Mouse (Mus musculus): ENCODE results near the gene Sac3d1. TPM values are rescaled to one million over a fixed set of nuclear protein-coding genes. Genes with fewer than 3 reads are reported as not detected.
"Not testable (repeated sequence)": the region's sequence is repeated elsewhere in the genome, so short reads cannot be mapped to it uniquely, and the experiment has no call there.

The Sac3d1 gene
- polyA plus RNA-seq, 1 experiment from 2014 or later, result 64.5 TPM

DNA sequence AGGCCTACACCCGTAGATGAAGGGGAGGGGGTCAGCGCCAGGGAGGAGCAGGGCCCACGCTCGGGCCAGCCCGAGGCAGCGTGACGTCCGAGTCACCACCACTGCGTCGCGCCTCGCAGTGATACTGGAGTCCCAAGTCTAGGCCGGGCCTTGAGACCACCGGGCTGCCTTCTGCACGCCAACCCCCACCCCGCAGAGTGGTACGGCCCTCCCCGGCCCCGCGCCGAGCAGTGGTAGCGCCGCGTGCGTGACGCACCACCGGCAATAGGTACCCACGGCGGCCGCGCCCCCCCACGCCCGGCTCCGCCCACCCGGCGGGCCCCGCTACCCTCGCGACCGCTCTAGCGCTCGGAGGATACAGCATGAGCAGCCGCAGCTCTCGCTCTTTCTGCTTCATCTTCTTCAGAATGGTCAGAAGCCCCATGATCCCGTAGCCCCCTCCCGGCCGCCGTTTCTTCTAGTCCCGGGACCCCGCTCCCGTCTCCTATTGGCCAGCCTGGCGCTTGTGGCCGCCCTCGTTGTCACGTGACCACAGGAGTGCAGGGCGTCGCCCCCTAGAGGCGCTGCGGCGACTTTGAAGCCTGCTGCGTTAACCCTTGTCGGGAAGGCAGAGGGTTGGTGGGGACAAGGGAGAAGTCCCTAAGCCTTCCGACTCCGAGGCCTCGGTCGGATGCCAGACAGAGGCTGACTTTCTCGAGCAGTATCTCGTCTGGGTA, 22.4 kb upstream of the Sac3d1 start, which contains the start of gene Batf2:
Batf2 (plus strand) TSS at position 306 of the 716 bp plus-strand sequence.
- Histone ChIP-seq H3K27me3 (ENCODE audit: control insufficient read depth, insufficient read depth, low read length) (no peaks in the 10 kb centered on the region), H3K36me3 (ENCODE audit: control insufficient read depth, insufficient read depth, low read length) (no peaks in the 10 kb centered on the region), H3K4me3 (ENCODE audit: low read depth, low read length) (peak within 1 kb of the TSS; percentile 68), H3K9ac (ENCODE audit: low read length) (peak within 1 kb of the TSS; percentile 83), H3K4me1 (replicated peaks; ENCODE audit: control insufficient read depth, insufficient read depth, low read length) (0 out of 2 replicates have a peak, but pooled peaks cover 6% of the 10 kb centered on the region), H3K27ac (ENCODE audit: low read depth, low read length) (peak within 1 kb of the TSS; percentile 97), H3K4me2 (ENCODE audit: low read depth, low read length, severe bottlenecking) (peak within 1 kb of the TSS; percentile 79), H3K9me3 (ENCODE audit: control insufficient read depth, low read length) (no peaks in the 10 kb centered on the region)
- DNase-seq (ENCODE audit: low spot score), result peak; percentile 97
- under 1% methylated on average over 68 of the region's 68 CpGs for WGBS
- peak; percentile 93 for ATAC-seq (replicated peaks; ENCODE audit: low FRiP score)

- 8% methylated on average over 16 of the region's 16 CpGs for WGBS
- Histone ChIP-seq H3K9me3 (ENCODE audit: control insufficient read depth, low read length) (no peaks in the 10 kb centered on the region), H3K4me2 (ENCODE audit: low read depth, low read length, severe bottlenecking) (peak overlapping the region; percentile 79), H3K4me1 (replicated peaks; ENCODE audit: control insufficient read depth, insufficient read depth, low read length) (0 out of 2 replicates have a peak, but pooled peaks cover 6% of the 10 kb centered on the region), H3K4me3 (ENCODE audit: low read depth, low read length) (peak overlapping the region; percentile 68), H3K9ac (ENCODE audit: low read length) (peak overlapping the region; percentile 83), H3K36me3 (ENCODE audit: control insufficient read depth, insufficient read depth, low read length) (no peaks in the 10 kb centered on the region), H3K27me3 (ENCODE audit: control insufficient read depth, insufficient read depth, low read length) (no peaks in the 10 kb centered on the region), H3K27ac (ENCODE audit: low read depth, low read length) (peak overlapping the region; percentile 97)
- ATAC-seq (replicated peaks; ENCODE audit: low FRiP score) (no peak), DNase-seq (ENCODE audit: low spot score) (no peak)
These were observed 21.9 kb upstream of the Sac3d1 start for GRCm38 (mm10) chr19:6140374-6140677.

GRCm38 (mm10) chr19:6139701-6140100, 21.3 kb upstream of the Sac3d1 start:
- H3K27me3 ChIP-seq (ENCODE audit: control insufficient read depth, insufficient read depth, low read length), result no peaks in the 10 kb centered on the region
- ATAC-seq (replicated peaks; ENCODE audit: low FRiP score) (no peak), DNase-seq (ENCODE audit: low spot score) (no peak)
- H3K4me2 ChIP-seq (ENCODE audit: low read depth, low read length, severe bottlenecking), result peak overlapping the region; percentile 79
- no peaks in the 10 kb centered on the region for H3K9me3 ChIP-seq (ENCODE audit: control insufficient read depth, low read length)
- no peak overlapping the region; the same call in 1 of the 2 replicates for H3K27ac ChIP-seq (ENCODE audit: low read depth, low read length)
- H3K36me3 ChIP-seq (ENCODE audit: control insufficient read depth, insufficient read depth, low read length), result no peaks in the 10 kb centered on the region
- 0 out of 2 replicates have a peak, but pooled peaks cover 6% of the 10 kb centered on the region for H3K4me1 ChIP-seq (replicated peaks; ENCODE audit: control insufficient read depth, insufficient read depth, low read length)
- WGBS, result 90% methylated on average over 6 of the region's 6 CpGs
- peak overlapping the region; percentile 83; the same call in 1 of the 2 replicates for H3K9ac ChIP-seq (ENCODE audit: low read length)
- H3K4me3 ChIP-seq (ENCODE audit: low read depth, low read length), result no peak overlapping the region

- H3K27me3 ChIP-seq (ENCODE audit: control insufficient read depth, insufficient read depth, low read length), result no peaks in the 10 kb centered on the region
- WGBS, result 87% methylated on average over 3 of the region's 3 CpGs
These were observed 17.9 kb upstream of the Sac3d1 start for GRCm38 (mm10) chr19:6136397-6136796.

GRCm38 (mm10) chr19:6133197-6133596, 14.7 kb upstream of the Sac3d1 start:
- not testable (repeated sequence) for DNase-seq (ENCODE audit: low spot score); H3K4me1 ChIP-seq (replicated peaks; ENCODE audit: control insufficient read depth, insufficient read depth, low read length); H3K27ac ChIP-seq (ENCODE audit: low read depth, low read length); ATAC-seq (replicated peaks; ENCODE audit: low FRiP score); H3K4me2 ChIP-seq (ENCODE audit: low read depth, low read length, severe bottlenecking); H3K27me3 ChIP-seq (ENCODE audit: control insufficient read depth, insufficient read depth, low read length); H3K9me3 ChIP-seq (ENCODE audit: control insufficient read depth, low read length); H3K9ac ChIP-seq (ENCODE audit: low read length); H3K36me3 ChIP-seq (ENCODE audit: control insufficient read depth, insufficient read depth, low read length); H3K4me3 ChIP-seq (ENCODE audit: low read depth, low read length)
- 63% methylated on average over 1 of the region's 1 CpGs for WGBS

More at GRCm38 (mm10) chr19:6136397-6136796, 17.9 kb upstream of the Sac3d1 start:
- Histone ChIP-seq H3K27ac (ENCODE audit: low read depth, low read length) (no peak overlapping the region), H3K4me1 (replicated peaks; ENCODE audit: control insufficient read depth, insufficient read depth, low read length) (0 out of 2 replicates have a peak, but pooled peaks cover 6% of the 10 kb centered on the region), H3K36me3 (ENCODE audit: control insufficient read depth, insufficient read depth, low read length) (no peaks in the 10 kb centered on the region), H3K4me2 (ENCODE audit: low read depth, low read length, severe bottlenecking) (no peak overlapping the region), H3K4me3 (ENCODE audit: low read depth, low read length) (no peak overlapping the region), H3K9ac (ENCODE audit: low read length) (no peak overlapping the region), H3K9me3 (ENCODE audit: control insufficient read depth, low read length) (no peaks in the 10 kb centered on the region)
- DNase-seq (ENCODE audit: low spot score), result no peak
- no peak for ATAC-seq (replicated peaks; ENCODE audit: low FRiP score)

DNA sequence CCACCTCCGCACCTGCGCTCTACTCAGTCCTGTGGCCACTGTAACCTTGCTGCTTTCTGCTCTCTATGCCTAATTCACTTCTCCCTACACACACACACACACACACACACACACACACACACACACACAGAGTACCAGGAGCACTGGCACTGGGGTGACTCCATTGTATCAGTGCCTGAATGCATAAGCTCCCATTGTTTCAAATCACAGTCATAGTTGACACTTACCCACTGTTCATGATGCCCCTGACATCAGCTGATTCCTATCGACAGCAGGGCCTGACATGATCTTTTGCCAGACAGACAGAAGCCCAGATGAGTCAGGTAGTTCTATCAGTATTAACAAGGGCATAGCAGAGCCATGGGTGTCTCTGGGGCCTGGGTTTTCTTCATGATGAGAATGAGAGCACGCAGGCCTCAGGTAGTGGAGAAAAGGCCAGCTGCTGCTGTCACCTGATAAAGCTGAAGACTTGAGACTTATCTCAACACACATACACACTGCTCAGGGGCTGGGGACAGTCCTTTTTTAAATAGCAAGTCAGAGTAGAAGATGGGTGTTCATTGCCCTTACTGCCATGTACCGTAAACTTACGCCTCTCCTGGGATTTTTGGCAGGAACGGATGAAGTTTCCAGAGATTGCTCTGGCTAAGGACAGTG, 13.8 kb upstream of the Sac3d1 start:
- DNase-seq (ENCODE audit: low spot score) (no peak), ATAC-seq (replicated peaks; ENCODE audit: low FRiP score) (no peak)
- no peaks in the 10 kb centered on the region for H3K9me3 ChIP-seq (ENCODE audit: control insufficient read depth, low read length)
- no peak overlapping the region for H3K4me2 ChIP-seq (ENCODE audit: low read depth, low read length, severe bottlenecking)
- H3K27ac ChIP-seq (ENCODE audit: low read depth, low read length), result no peak overlapping the region
- H3K4me3 ChIP-seq (ENCODE audit: low read depth, low read length), result no peak overlapping the region
- 89% methylated on average over 7 of the region's 7 CpGs for WGBS
- H3K9ac ChIP-seq (ENCODE audit: low read length), result no peak overlapping the region
- H3K36me3 ChIP-seq (ENCODE audit: control insufficient read depth, insufficient read depth, low read length), result no peaks in the 10 kb centered on the region
- no peaks in the 10 kb centered on the region for H3K4me1 ChIP-seq (replicated peaks; ENCODE audit: control insufficient read depth, insufficient read depth, low read length)
- no peaks in the 10 kb centered on the region for H3K27me3 ChIP-seq (ENCODE audit: control insufficient read depth, insufficient read depth, low read length)

DNA sequence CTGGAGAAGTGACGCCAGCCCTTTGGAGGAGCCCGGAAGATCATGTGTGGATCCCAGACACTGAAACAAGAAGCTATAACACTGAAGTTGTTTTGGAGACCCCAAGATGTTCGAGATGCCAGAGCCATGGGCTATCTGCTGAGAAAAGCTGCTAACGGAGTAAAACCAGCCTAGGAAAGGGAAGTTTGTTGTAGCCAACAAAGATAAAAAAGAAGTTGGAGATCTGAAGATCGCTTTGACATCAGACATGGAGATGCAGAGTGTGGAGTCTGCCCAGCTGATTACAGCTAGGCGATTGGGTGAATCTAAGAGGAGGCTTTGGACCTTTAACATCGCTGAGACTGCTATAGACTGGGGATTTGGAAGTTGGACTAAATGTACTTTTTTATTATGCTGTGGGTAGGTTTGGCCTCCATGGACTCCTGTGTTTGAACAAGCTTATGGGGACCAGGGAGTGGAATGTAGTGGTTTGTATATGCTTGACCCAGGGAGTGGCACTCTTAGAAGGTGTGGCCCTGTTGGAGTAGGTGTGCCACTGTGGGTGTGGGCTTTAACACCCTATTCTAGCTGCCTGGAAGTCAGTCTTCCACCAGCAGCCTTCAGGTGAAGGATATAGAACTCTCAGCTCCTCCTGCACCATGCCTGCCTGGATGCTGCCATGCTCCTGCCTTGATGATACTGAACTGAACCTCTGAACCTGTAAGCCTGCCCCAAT, 12.1 kb upstream of the Sac3d1 start:
- not testable (repeated sequence) for H3K4me1 ChIP-seq (replicated peaks; ENCODE audit: control insufficient read depth, insufficient read depth, low read length); H3K4me3 ChIP-seq (ENCODE audit: low read depth, low read length); H3K9me3 ChIP-seq (ENCODE audit: control insufficient read depth, low read length); ATAC-seq (replicated peaks; ENCODE audit: low FRiP score); H3K36me3 ChIP-seq (ENCODE audit: control insufficient read depth, insufficient read depth, low read length); H3K4me2 ChIP-seq (ENCODE audit: low read depth, low read length, severe bottlenecking); H3K9ac ChIP-seq (ENCODE audit: low read length); H3K27ac ChIP-seq (ENCODE audit: low read depth, low read length); H3K27me3 ChIP-seq (ENCODE audit: control insufficient read depth, insufficient read depth, low read length); DNase-seq (ENCODE audit: low spot score)
- WGBS, result 79% methylated on average over 7 of the region's 7 CpGs

DNA sequence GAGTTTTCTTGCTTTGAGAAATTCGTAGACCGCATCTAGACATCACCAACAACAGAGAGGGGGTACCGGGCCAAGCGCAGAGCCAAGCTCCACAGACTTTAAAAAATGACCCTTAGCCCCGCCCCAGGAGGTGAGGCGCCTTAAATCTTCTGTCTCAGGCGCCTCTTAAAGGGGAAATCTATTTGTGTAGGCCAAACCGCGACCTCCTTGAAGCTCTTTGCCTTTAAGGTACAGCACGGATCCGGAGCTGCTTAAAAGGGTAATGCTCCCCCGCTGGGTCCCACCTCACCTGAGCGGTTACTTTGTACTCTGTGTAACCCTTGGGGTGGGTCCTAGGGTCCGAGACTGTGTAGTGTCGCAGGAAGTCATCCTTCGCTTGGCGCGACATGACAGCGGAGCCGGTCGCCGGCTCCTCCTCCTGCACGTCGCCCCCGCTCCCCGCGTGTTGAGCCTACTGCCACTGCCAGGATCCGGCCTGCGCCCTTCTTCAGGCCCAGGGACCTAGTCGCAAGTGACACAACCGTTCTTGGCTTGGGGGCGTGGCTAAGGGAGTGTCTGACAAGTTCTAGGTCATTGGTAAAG, 9.4 kb upstream of the Sac3d1 start, which contains the start of gene Snx15:
Snx15 (minus strand) TSS at position 545 of the 582 bp plus-strand sequence.
- Histone ChIP-seq H3K27me3 (ENCODE audit: control insufficient read depth, insufficient read depth, low read length) (no peaks in the 10 kb centered on the region), H3K4me3 (ENCODE audit: low read depth, low read length) (peak within 1 kb of the TSS; percentile 47), H3K27ac (ENCODE audit: low read depth, low read length) (peak within 1 kb of the TSS; percentile 55; the same call in 1 of the 2 replicates), H3K4me2 (ENCODE audit: low read depth, low read length, severe bottlenecking) (peak within 1 kb of the TSS; percentile 59), H3K9ac (ENCODE audit: low read length) (peak within 1 kb of the TSS; percentile 66), H3K36me3 (ENCODE audit: control insufficient read depth, insufficient read depth, low read length) (no peaks in the 10 kb centered on the region), H3K9me3 (ENCODE audit: control insufficient read depth, low read length) (no peaks in the 10 kb centered on the region), H3K4me1 (replicated peaks; ENCODE audit: control insufficient read depth, insufficient read depth, low read length) (no peaks in the 10 kb centered on the region; the same call in 1 of the 2 replicates)
- WGBS, result under 1% methylated on average over 32 of the region's 32 CpGs
- DNase-seq (ENCODE audit: low spot score) (peak; percentile 92), ATAC-seq (replicated peaks; ENCODE audit: low FRiP score) (peak; percentile 87)

All from forebrain, embryonic 11.5 days (tissue).